Mouse (Mus musculus) heart, embryonic 11.5 days (tissue): Measurements from ENCODE around the gene Hyou1. TPM values are rescaled to one million over a fixed set of nuclear protein-coding genes. Genes with fewer than 3 reads are reported as not detected.
"Not testable (repeated sequence)": the region's sequence is repeated elsewhere in the genome, so short reads cannot be mapped to it uniquely, and the experiment has no call there.

ENCODE experiments used
- ATAC-seq: fragments of 200-750 bp; cut with Nextera tagmentation; replicated peaks from 2 replicates; pipeline ENCODE4 v1.8.0; 2017; ENCODE audit warnings: moderate library complexity; ENCODE audit not compliant: insufficient number of reproducible peaks, low FRiP score, low TSS enrichment
- H3K27ac ChIP-seq: fragments of 300-500 bp; sonication (generic); 2 replicates; pipeline ENCODE4 v1.5.1; 2014; ENCODE audit warnings: mild to moderate bottlenecking, low read depth, low read length
- H3K27me3 ChIP-seq: fragments of 300-500 bp; sonication (generic); 2 replicates; pipeline ENCODE4 v1.6.1; 2014; ENCODE audit warnings: mild to moderate bottlenecking, low read length, mixed read lengths; ENCODE audit not compliant: control insufficient read depth, insufficient read depth
- H3K36me3 ChIP-seq: fragments of 300-500 bp; sonication (generic); 2 replicates; pipeline ENCODE4 v1.6.1; 2014; ENCODE audit warnings: mild to moderate bottlenecking, low read length, moderate library complexity, mixed read lengths; ENCODE audit not compliant: control insufficient read depth, insufficient read depth
- H3K4me1 ChIP-seq: fragments of 300-500 bp; sonication (generic); 2 replicates; pipeline ENCODE4 v1.6.1; 2014; ENCODE audit warnings: low read length; ENCODE audit not compliant: control insufficient read depth, insufficient read depth
- H3K4me2 ChIP-seq: fragments of 300-500 bp; sonication (generic); 2 replicates; pipeline ENCODE4 v1.6.1; 2014; ENCODE audit warnings: mild to moderate bottlenecking, moderate library complexity
- H3K4me3 ChIP-seq: fragments of 300-500 bp; sonication (generic); 2 replicates; pipeline ENCODE4 v1.5.1; 2014; ENCODE audit warnings: low read depth, low read length
- H3K9ac ChIP-seq: fragments of 300-500 bp; sonication (generic); 2 replicates; pipeline ENCODE4 v1.6.1; 2014; ENCODE audit warnings: mild to moderate bottlenecking, low read depth, low read length, moderate library complexity
- H3K9me3 ChIP-seq: fragments of 300-500 bp; sonication (generic); replicated peaks from 2 replicates; pipeline ENCODE4 v1.6.1; 2016; ENCODE audit warnings: low read length; ENCODE audit not compliant: control insufficient read depth
- WGBS: fragments of 180-500 bp; shearing (Covaris S2); extraction: QIAGEN DNeasy Blood & Tissue Kit; methylation state at CpG from one replicate; pipeline ENCODE4 v1.1.7; 2014; ENCODE audit not compliant: insufficient replicate concordance; 5-methylcytosine and 5-hydroxymethylcytosine counted together
- polyA plus RNA-seq: library from polyadenylated mRNA; unstranded; fragments of >200 nt; fragmentation: Nextera tagmentation; extraction: Ambion mirVana; gene quantifications from 2 replicates; pipeline ENCODE4 v1.2.1, GENCODE M21; 2014

Gene Hyou1
- polyA plus RNA-seq, 1 experiment from 2014 or later: 18.2 TPM

- no peak overlapping the region for H3K4me3 ChIP-seq
- H3K9ac ChIP-seq: no peak overlapping the region
- no peak for ATAC-seq
- no peak overlapping the region for H3K27ac ChIP-seq
- WGBS: 70% methylated on average over 4 of the region's 4 CpGs
- H3K27me3 ChIP-seq: no peaks in the 10 kb centered on the region
- no peaks in the 10 kb centered on the region for H3K9me3 ChIP-seq
- H3K4me2 ChIP-seq: no peak overlapping the region
- H3K36me3 ChIP-seq: peaks cover 26% of the 10 kb centered on the region
- peaks cover 8% of the 10 kb centered on the region for H3K4me1 ChIP-seq
Observed at GRCm38 (mm10) chr9:44412306-44412705, 33.0 kb downstream of the Hyou1 start.

DNA sequence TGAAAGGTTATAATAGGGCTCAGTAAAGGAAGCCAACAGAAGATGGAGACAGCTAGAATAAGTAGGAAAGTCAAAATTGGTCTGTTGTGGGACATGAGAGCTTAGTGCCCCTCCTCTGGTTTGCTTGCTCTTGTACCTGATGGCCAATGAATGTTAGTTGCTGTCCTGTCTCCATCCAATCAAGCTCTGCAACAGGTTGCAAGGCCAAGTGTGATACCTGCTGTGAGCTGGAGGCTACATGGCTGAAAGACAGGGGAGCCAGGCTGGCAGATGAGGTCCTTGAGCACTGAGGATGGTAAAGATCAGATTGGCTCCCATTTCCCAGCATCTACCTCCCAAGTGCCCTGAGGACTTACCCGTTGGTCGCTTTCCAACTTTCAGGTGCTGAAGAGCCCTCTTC, 33.5 kb downstream of the Hyou1 start:
- 62% methylated on average over 2 of the region's 2 CpGs for WGBS
- no peaks in the 10 kb centered on the region for H3K27me3 ChIP-seq
- peaks cover 26% of the 10 kb centered on the region for H3K36me3 ChIP-seq
- no peak overlapping the region for H3K4me2 ChIP-seq
- H3K4me1 ChIP-seq: peaks cover 9% of the 10 kb centered on the region
- no peak overlapping the region for H3K9ac ChIP-seq
- ATAC-seq: no peak
- H3K27ac ChIP-seq: no peak overlapping the region
- H3K9me3 ChIP-seq: no peaks in the 10 kb centered on the region
- no peak overlapping the region for H3K4me3 ChIP-seq

GRCm38 (mm10) chr9:44417156-44417891, 38.0 kb downstream of the Hyou1 start:
- peak overlapping the region; percentile 70 for H3K4me3 ChIP-seq
- peaks cover 4% of the 10 kb centered on the region for H3K36me3 ChIP-seq
- H3K27me3 ChIP-seq: no peaks in the 10 kb centered on the region
- peaks cover 5% of the 10 kb centered on the region for H3K4me1 ChIP-seq
- H3K4me2 ChIP-seq: peak overlapping the region; percentile 94
- ATAC-seq: peak; percentile 69
- peak overlapping the region; percentile 80 for H3K9ac ChIP-seq
- WGBS: 8% methylated on average over 26 of the region's 26 CpGs
- H3K27ac ChIP-seq: peak overlapping the region; percentile 54
- H3K9me3 ChIP-seq: no peaks in the 10 kb centered on the region

DNA sequence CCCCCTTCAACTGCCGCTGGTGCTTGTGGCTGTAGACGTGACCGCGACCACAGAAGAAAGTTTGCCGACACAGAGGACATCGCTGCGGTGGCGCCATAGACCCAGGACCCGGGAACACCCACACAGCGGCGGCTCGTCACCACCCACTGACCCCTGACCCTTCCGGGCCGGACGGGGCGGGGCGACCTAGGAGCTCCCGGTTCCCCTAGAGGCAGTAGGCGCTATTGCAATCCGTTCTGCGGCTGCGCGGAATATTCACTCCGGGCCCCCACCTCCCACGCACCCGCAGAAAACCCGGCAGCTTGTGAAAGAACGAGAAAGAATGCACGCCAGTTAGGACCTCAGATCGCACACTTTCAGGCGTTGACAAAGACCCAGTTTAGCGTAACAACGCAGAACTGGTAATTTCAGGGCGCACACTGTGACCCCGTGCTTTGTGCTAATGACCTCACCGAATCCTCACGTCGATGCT, 38.6 kb downstream of the Hyou1 start:
- Histone ChIP-seq H3K9me3 (no peaks in the 10 kb centered on the region), H3K27ac (peak overlapping the region; percentile 54), H3K4me1 (peaks cover 5% of the 10 kb centered on the region), H3K4me3 (peak overlapping the region; percentile 70), H3K36me3 (peaks cover under 1% of the 10 kb centered on the region), H3K27me3 (no peaks in the 10 kb centered on the region), H3K9ac (peak overlapping the region; percentile 80), H3K4me2 (peak overlapping the region; percentile 94)
- peak; percentile 94 for ATAC-seq
- 1% methylated on average over 38 of the region's 38 CpGs for WGBS

DNA sequence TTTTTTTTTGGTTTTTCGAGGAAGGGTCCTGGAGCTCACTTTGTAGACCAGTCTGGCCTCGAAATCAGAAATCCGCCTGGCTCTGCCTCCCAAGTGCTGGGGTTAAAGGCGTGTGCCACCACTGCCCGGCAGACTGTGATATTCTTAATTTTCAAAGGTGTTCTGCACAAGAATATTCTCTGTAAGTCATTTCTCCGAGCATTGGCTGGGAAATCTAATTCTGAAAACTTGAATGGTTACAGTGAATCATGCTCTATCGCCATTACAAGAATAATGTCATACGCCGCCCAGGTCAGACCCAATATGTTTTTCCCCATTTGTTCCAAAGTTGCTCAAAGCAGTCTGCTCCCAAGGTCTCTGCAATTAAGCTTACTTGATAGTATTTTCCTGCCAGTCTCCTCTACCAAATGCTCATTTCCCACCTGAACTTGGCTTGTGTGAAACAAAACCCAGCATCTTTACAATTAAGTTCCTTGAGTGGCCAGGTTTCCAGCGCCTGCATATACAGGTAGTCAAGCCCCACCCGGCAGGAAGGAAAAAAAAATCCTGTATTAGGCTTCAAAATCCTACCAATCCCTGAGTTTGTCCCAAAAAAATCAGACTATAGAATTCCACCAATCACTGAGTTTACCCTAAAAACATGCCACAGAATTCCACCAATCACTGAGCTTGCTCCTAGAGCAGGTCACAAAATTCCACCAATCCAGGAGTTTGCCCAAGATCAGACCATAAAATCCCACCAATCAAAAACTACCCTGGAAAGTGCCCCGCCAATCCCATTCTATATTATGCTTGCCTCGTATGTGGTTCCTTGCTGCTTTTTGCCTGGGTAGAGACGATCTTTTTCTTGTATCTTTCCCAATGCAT, 39.5 kb downstream of the Hyou1 start, which contains the start of gene Ccdc84:
Gene Ccdc84, minus strand, starts transcription at position 51 of the 867 bp plus-strand sequence.
- Histone ChIP-seq H3K27ac (peak within 1 kb of the TSS; percentile 54), H3K9me3 (no peaks in the 10 kb centered on the region), H3K4me2 (peak within 1 kb of the TSS; percentile 94), H3K27me3 (no peaks in the 10 kb centered on the region), H3K4me3 (peak within 1 kb of the TSS; percentile 70), H3K36me3 (no peaks in the 10 kb centered on the region), H3K4me1 (peaks cover 5% of the 10 kb centered on the region), H3K9ac (peak within 1 kb of the TSS; percentile 80)
- WGBS: 74% methylated on average over 14 of the region's 14 CpGs
- no peak for ATAC-seq

DNA sequence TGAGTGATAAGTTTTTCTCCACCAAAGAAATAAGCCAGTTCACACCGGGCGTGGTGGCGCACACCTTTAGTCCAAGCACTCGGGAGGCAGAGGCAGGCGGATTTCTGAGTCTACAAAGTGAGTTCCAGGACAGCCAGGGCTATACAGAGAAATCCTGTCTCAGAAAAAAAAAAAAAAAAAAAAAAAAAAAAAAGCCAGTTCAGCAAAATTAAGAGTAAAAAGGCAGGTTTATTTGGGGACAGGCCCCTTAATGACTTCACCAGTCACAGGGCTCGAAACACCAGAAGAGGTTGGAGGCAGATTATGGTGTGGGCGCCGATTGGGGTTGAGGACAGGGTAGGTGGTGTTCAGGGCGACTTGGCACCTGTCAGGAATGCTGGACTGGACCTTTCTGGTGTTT, 40.4 kb downstream of the Hyou1 start:
- not testable (repeated sequence) for H3K36me3 ChIP-seq, ATAC-seq, H3K4me3 ChIP-seq, H3K4me1 ChIP-seq, H3K27ac ChIP-seq, H3K9me3 ChIP-seq, H3K4me2 ChIP-seq, H3K9ac ChIP-seq, H3K27me3 ChIP-seq
- 87% methylated on average over 9 of the region's 9 CpGs for WGBS

DNA sequence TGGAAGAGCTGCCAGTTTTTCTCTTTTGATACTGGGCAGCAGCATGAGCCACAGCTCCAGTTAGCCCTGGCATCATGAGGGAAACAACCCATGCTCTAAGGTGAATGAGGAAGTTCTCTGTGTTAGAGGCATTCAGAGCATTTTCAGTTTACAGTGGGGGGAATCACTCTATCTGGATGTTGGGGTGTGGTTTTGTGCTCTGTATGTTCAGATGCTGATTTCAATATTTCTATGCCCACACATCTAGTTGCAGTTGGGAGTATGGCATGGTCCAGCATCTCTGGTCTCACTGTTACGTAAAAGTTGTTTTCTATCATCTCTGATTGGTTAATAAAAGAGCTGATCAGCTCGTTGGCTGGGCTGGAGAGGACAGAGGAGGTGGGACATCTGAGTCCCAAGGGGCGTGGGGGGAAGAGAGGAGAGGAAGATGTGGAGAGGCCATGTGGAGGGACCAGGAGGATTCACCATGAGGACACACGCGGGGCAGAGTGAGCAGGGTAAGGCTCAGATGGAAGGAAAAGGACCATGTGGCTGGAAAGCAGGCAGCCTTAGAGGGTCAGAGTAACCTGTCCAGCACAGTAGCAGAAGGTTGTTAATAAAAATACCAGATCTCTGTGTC, 41.1 kb downstream of the Hyou1 start:
- Histone ChIP-seq H3K9me3 (no peaks in the 10 kb centered on the region), H3K9ac (no peak overlapping the region), H3K4me2 (no peak overlapping the region), H3K27me3 (no peaks in the 10 kb centered on the region), H3K27ac (no peak overlapping the region), H3K4me3 (no peak overlapping the region), H3K36me3 (no peaks in the 10 kb centered on the region), H3K4me1 (peaks cover 5% of the 10 kb centered on the region)
- WGBS: 71% methylated on average over 5 of the region's 5 CpGs
- ATAC-seq: no peak

- Histone ChIP-seq H3K4me1 (no peaks in the 10 kb centered on the region; the same call in 1 of the 2 replicates), H3K27ac (no peak overlapping the region), H3K9ac (no peak overlapping the region), H3K36me3 (no peaks in the 10 kb centered on the region), H3K27me3 (no peaks in the 10 kb centered on the region), H3K4me3 (no peak overlapping the region), H3K9me3 (no peaks in the 10 kb centered on the region), H3K4me2 (no peak overlapping the region)
- no peak for ATAC-seq
- 74% methylated on average over 4 of the region's 4 CpGs for WGBS
Observed at GRCm38 (mm10) chr9:44423576-44423975, 44.3 kb downstream of the Hyou1 start.
